Mouse (Mus musculus): ENCODE measurements around the gene Ctnna3. TPM values are rescaled to one million over a fixed set of nuclear protein-coding genes. Genes with fewer than 3 reads are reported as not detected.
"Not testable (repeated sequence)": the region's sequence is repeated elsewhere in the genome, so short reads cannot be mapped to it uniquely, and the experiment has no call there.

The Ctnna3 gene
- polyA plus RNA-seq, 1 experiment: 1.2 TPM

GRCm38 (mm10) chr10:63396963-63397362 lies 32.9 kb upstream of the Ctnna3 start:
- Histone ChIP-seq H3K4me3 (replicated peaks; ENCODE audit: control insufficient read depth, low read depth, low read length) (no peak overlapping the region), H3K27ac (ENCODE audit: control insufficient read depth, insufficient read depth, low read depth, low read length, poor library complexity) (no peak overlapping the region), H3K4me1 (ENCODE audit: control insufficient read depth, insufficient read depth, low read length) (no peaks in the 10 kb centered on the region)
- no peak for TF ChIP-seq POLR2A (IDR thresholded peaks at IDR 0.05; ENCODE audit: borderline replicate concordance, control insufficient read depth, low read depth, low read length)
- TF ChIP-seq CTCF (IDR thresholded peaks at IDR 0.05; ENCODE audit: control insufficient read depth, insufficient read depth, low read length): no peak
- WGBS: 89% methylated on average over 10 of the region's 10 CpGs

GRCm38 (mm10) chr10:63402731-63403504 lies 27.0 kb upstream of the Ctnna3 start:
- no peak overlapping the region for H3K27ac ChIP-seq (ENCODE audit: control insufficient read depth, insufficient read depth, low read depth, low read length, poor library complexity)
- H3K4me3 ChIP-seq (replicated peaks; ENCODE audit: control insufficient read depth, low read depth, low read length): no peak overlapping the region
- TF ChIP-seq CTCF (IDR thresholded peaks at IDR 0.05; ENCODE audit: control insufficient read depth, insufficient read depth, low read length) (no peak), POLR2A (IDR thresholded peaks at IDR 0.05; ENCODE audit: borderline replicate concordance, control insufficient read depth, low read depth, low read length) (no peak)
- WGBS: 85% methylated on average over 5 of the region's 5 CpGs
- H3K4me1 ChIP-seq (ENCODE audit: control insufficient read depth, insufficient read depth, low read length): no peaks in the 10 kb centered on the region

GRCm38 (mm10) chr10:63403636-63404035 lies 26.3 kb upstream of the Ctnna3 start:
- 80% methylated on average over 2 of the region's 2 CpGs for WGBS
- TF ChIP-seq POLR2A (IDR thresholded peaks at IDR 0.05; ENCODE audit: borderline replicate concordance, control insufficient read depth, low read depth, low read length) (no peak), CTCF (IDR thresholded peaks at IDR 0.05; ENCODE audit: control insufficient read depth, insufficient read depth, low read length) (no peak)
- Histone ChIP-seq H3K4me1 (ENCODE audit: control insufficient read depth, insufficient read depth, low read length) (no peaks in the 10 kb centered on the region), H3K27ac (ENCODE audit: control insufficient read depth, insufficient read depth, low read depth, low read length, poor library complexity) (no peak overlapping the region), H3K4me3 (replicated peaks; ENCODE audit: control insufficient read depth, low read depth, low read length) (no peak overlapping the region)

GRCm38 (mm10) chr10:63410162-63410956 lies 19.5 kb upstream of the Ctnna3 start:
- peak overlapping the region; percentile 28 for H3K4me3 ChIP-seq (replicated peaks; ENCODE audit: control insufficient read depth, low read depth, low read length)
- TF ChIP-seq CTCF (IDR thresholded peaks at IDR 0.05; ENCODE audit: control insufficient read depth, insufficient read depth, low read length) (no peak), POLR2A (IDR thresholded peaks at IDR 0.05; ENCODE audit: borderline replicate concordance, control insufficient read depth, low read depth, low read length) (no peak)
- 42% methylated on average over 16 of the region's 16 CpGs for WGBS
- H3K27ac ChIP-seq (ENCODE audit: control insufficient read depth, insufficient read depth, low read depth, low read length, poor library complexity): no peak overlapping the region
- H3K4me1 ChIP-seq (ENCODE audit: control insufficient read depth, insufficient read depth, low read length): peaks cover 1% of the 10 kb centered on the region

GRCm38 (mm10) chr10:63411674-63412073 lies 18.2 kb upstream of the Ctnna3 start:
- H3K4me3 ChIP-seq (replicated peaks; ENCODE audit: control insufficient read depth, low read depth, low read length); H3K4me1 ChIP-seq (ENCODE audit: control insufficient read depth, insufficient read depth, low read length); H3K27ac ChIP-seq (ENCODE audit: control insufficient read depth, insufficient read depth, low read depth, low read length, poor library complexity): not testable (repeated sequence)
- WGBS: 71% methylated on average over 6 of the region's 7 CpGs

- H3K4me3 ChIP-seq (replicated peaks; ENCODE audit: control insufficient read depth, low read depth, low read length): no peak overlapping the region
- no peak for TF ChIP-seq POLR2A (IDR thresholded peaks at IDR 0.05; ENCODE audit: borderline replicate concordance, control insufficient read depth, low read depth, low read length)
- no peak for TF ChIP-seq CTCF (IDR thresholded peaks at IDR 0.05; ENCODE audit: control insufficient read depth, insufficient read depth, low read length)
- H3K4me1 ChIP-seq (ENCODE audit: control insufficient read depth, insufficient read depth, low read length): peaks cover 1% of the 10 kb centered on the region
- 86% methylated on average over 17 of the region's 17 CpGs for WGBS
- H3K27ac ChIP-seq (ENCODE audit: control insufficient read depth, insufficient read depth, low read depth, low read length, poor library complexity): no peak overlapping the region
Observed at GRCm38 (mm10) chr10:63412756-63413155, 17.1 kb upstream of the Ctnna3 start.

- H3K27ac ChIP-seq (ENCODE audit: control insufficient read depth, insufficient read depth, low read depth, low read length, poor library complexity): no peak overlapping the region
- WGBS: 65% methylated on average over 7 of the region's 7 CpGs
Observed at GRCm38 (mm10) chr10:63415287-63415686, 14.6 kb upstream of the Ctnna3 start.

GRCm38 (mm10) chr10:63415850-63416249 lies 14.0 kb upstream of the Ctnna3 start:
- 33% methylated on average over 7 of the region's 7 CpGs for WGBS
- Histone ChIP-seq H3K27ac (ENCODE audit: control insufficient read depth, insufficient read depth, low read depth, low read length, poor library complexity) (no peak overlapping the region), H3K4me3 (replicated peaks; ENCODE audit: control insufficient read depth, low read depth, low read length) (no peak overlapping the region)

More at GRCm38 (mm10) chr10:63415287-63415686, 14.6 kb upstream of the Ctnna3 start:
- no peak overlapping the region for H3K4me3 ChIP-seq (replicated peaks; ENCODE audit: control insufficient read depth, low read depth, low read length)
- TF ChIP-seq POLR2A (IDR thresholded peaks at IDR 0.05; ENCODE audit: borderline replicate concordance, control insufficient read depth, low read depth, low read length) (no peak), CTCF (IDR thresholded peaks at IDR 0.05; ENCODE audit: control insufficient read depth, insufficient read depth, low read length) (no peak)
- H3K4me1 ChIP-seq (ENCODE audit: control insufficient read depth, insufficient read depth, low read length): peaks cover 1% of the 10 kb centered on the region

More at GRCm38 (mm10) chr10:63415850-63416249, 14.0 kb upstream of the Ctnna3 start:
- TF ChIP-seq POLR2A (IDR thresholded peaks at IDR 0.05; ENCODE audit: borderline replicate concordance, control insufficient read depth, low read depth, low read length): no peak
- no peak for TF ChIP-seq CTCF (IDR thresholded peaks at IDR 0.05; ENCODE audit: control insufficient read depth, insufficient read depth, low read length)
- no peaks in the 10 kb centered on the region; the same call in 1 of the 2 replicates for H3K4me1 ChIP-seq (ENCODE audit: control insufficient read depth, insufficient read depth, low read length)

All from bone marrow, adult 2 months (tissue).